Mouse (Mus musculus) heart, embryonic 16.5 days (tissue): ENCODE data around the gene 8030474K03Rik. TPM values are rescaled to one million over a fixed set of nuclear protein-coding genes. Genes with fewer than 3 reads are reported as not detected.
"Not testable (repeated sequence)": the region's sequence is repeated elsewhere in the genome, so short reads cannot be mapped to it uniquely, and the experiment has no call there.

Source experiments
- ATAC-seq: fragments of 200-750 bp; cut with Nextera tagmentation; replicated peaks from 2 replicates; pipeline ENCODE4 v1.8.0; 2017; ENCODE audit warnings: moderate number of reproducible peaks; ENCODE audit not compliant: insufficient read depth, low FRiP score; ENCODE audit errors: extremely low read depth
- H3K27ac ChIP-seq: fragments of 300-500 bp; sonication (generic); 2 replicates; pipeline ENCODE4 v1.5.1; 2014; ENCODE audit warnings: mild to moderate bottlenecking, low read length, control low read depth, moderate library complexity
- H3K27me3 ChIP-seq: fragments of 300-500 bp; sonication (generic); 2 replicates; pipeline ENCODE4 v1.6.1; 2014; ENCODE audit warnings: low read length, mixed read lengths; ENCODE audit not compliant: control insufficient read depth, insufficient read depth
- H3K36me3 ChIP-seq: fragments of 300-500 bp; sonication (generic); 2 replicates; pipeline ENCODE4 v1.6.1; 2014; ENCODE audit not compliant: control insufficient read depth, insufficient read depth
- H3K4me1 ChIP-seq: fragments of 300-500 bp; sonication (generic); 2 replicates; pipeline ENCODE4 v1.6.1; 2014; ENCODE audit warnings: low read length, mixed read lengths; ENCODE audit not compliant: control insufficient read depth, insufficient read depth
- H3K4me2 ChIP-seq: fragments of 300-500 bp; sonication (generic); 2 replicates; pipeline ENCODE4 v1.6.1; 2014; ENCODE audit warnings: low read depth, mild to moderate bottlenecking, control low read depth, low read length
- H3K4me3 ChIP-seq: fragments of 300-500 bp; sonication (generic); 2 replicates; pipeline ENCODE4 v1.5.1; 2014; ENCODE audit warnings: mild to moderate bottlenecking, control low read depth, low read length
- H3K9ac ChIP-seq: fragments of 300-500 bp; sonication (generic); 2 replicates; pipeline ENCODE4 v1.6.1; 2014; ENCODE audit warnings: low read length, control low read depth
- H3K9me3 ChIP-seq: fragments of 300-500 bp; sonication (generic); replicated peaks from 2 replicates; pipeline ENCODE4 v1.6.1; 2016; ENCODE audit warnings: low read length; ENCODE audit not compliant: control insufficient read depth
- WGBS: fragments of 180-500 bp; shearing (Covaris S2); extraction: QIAGEN DNeasy Blood & Tissue Kit; methylation state at CpG from one replicate; pipeline ENCODE4 v1.1.7; 2014; 5-methylcytosine and 5-hydroxymethylcytosine counted together
- polyA plus RNA-seq: library from polyadenylated mRNA; unstranded; fragments of >200 nt; fragmentation: Nextera tagmentation; extraction: Ambion mirVana; gene quantifications from 2 replicates; pipeline ENCODE4 v1.2.1, GENCODE M21; 2015

8030474K03Rik gene
- polyA plus RNA-seq, 1 experiment from 2014 or later = 0.54 TPM

- peaks cover 6% of the 10 kb centered on the region for H3K9me3 ChIP-seq
- H3K27ac ChIP-seq = no peak overlapping the region
- H3K4me1 ChIP-seq = no peaks in the 10 kb centered on the region
- 0 out of 2 replicates have a peak, but pooled peaks have one; percentile 18 for ATAC-seq
- no peak overlapping the region for H3K4me3 ChIP-seq
- no peaks in the 10 kb centered on the region for H3K36me3 ChIP-seq
- no peak overlapping the region for H3K9ac ChIP-seq
- 28% methylated on average over 4 of the region's 4 CpGs for WGBS
- no peaks in the 10 kb centered on the region for H3K27me3 ChIP-seq
- no peak overlapping the region for H3K4me2 ChIP-seq
These were observed 2.9 kb upstream of the 8030474K03Rik start for GRCm38 (mm10) chrX:101791551-101791950.

- H3K9ac ChIP-seq = no peak overlapping the region
- whole genome bisulfite sequencing = 27% methylated on average over 2 of the region's 2 CpGs
- no peak for ATAC-seq
These were observed 11.1 kb downstream of the 8030474K03Rik start for GRCm38 (mm10) chrX:101805512-101805911.

GRCm38 (mm10) chrX:101811750-101812149 is 17.3 kb downstream of the 8030474K03Rik start:
- Histone ChIP-seq H3K4me1 (no peaks in the 10 kb centered on the region), H3K27me3 (0 out of 2 replicates have a peak, but pooled peaks cover 2% of the 10 kb centered on the region), H3K36me3 (no peaks in the 10 kb centered on the region), H3K4me3 (no peak overlapping the region), H3K4me2 (no peak overlapping the region), H3K9me3 (no peaks in the 10 kb centered on the region), H3K9ac (no peak overlapping the region), H3K27ac (no peak overlapping the region)
- ATAC-seq = no peak
- 52% methylated on average over 3 of the region's 3 CpGs for WGBS

More at GRCm38 (mm10) chrX:101805512-101805911, 11.1 kb downstream of the 8030474K03Rik start:
- Histone ChIP-seq H3K4me2 (no peak overlapping the region), H3K27ac (no peak overlapping the region), H3K27me3 (0 out of 2 replicates have a peak, but pooled peaks cover 3% of the 10 kb centered on the region), H3K4me3 (no peak overlapping the region), H3K36me3 (no peaks in the 10 kb centered on the region), H3K4me1 (no peaks in the 10 kb centered on the region), H3K9me3 (no peaks in the 10 kb centered on the region)

- H3K9me3 ChIP-seq = no peaks in the 10 kb centered on the region
- no peaks in the 10 kb centered on the region for H3K4me1 ChIP-seq
- no peak overlapping the region for H3K9ac ChIP-seq
- no peak overlapping the region for H3K27ac ChIP-seq
- ATAC-seq = no peak
- H3K36me3 ChIP-seq = no peaks in the 10 kb centered on the region
- peaks cover 4% of the 10 kb centered on the region; the same call in 1 of the 2 replicates for H3K27me3 ChIP-seq
- H3K4me2 ChIP-seq = no peak overlapping the region
- no peak overlapping the region for H3K4me3 ChIP-seq
- WGBS = 39% methylated on average over 1 of the region's 1 CpGs
These were observed 24.7 kb downstream of the 8030474K03Rik start for GRCm38 (mm10) chrX:101819163-101819562.

GRCm38 (mm10) chrX:101819980-101820379 is 25.5 kb downstream of the 8030474K03Rik start:
- not testable (repeated sequence) for H3K9ac ChIP-seq, H3K27ac ChIP-seq, H3K4me1 ChIP-seq, H3K9me3 ChIP-seq, H3K4me3 ChIP-seq, H3K27me3 ChIP-seq, ATAC-seq, H3K4me2 ChIP-seq, H3K36me3 ChIP-seq

GRCm38 (mm10) chrX:101847191-101847795 is 52.8 kb downstream of the 8030474K03Rik start:
- no peak overlapping the region for H3K4me2 ChIP-seq
- no peaks in the 10 kb centered on the region for H3K36me3 ChIP-seq
- 40% methylated on average over 5 of the region's 5 CpGs for WGBS
- peak; percentile 71; the same call in 1 of the 2 replicates for ATAC-seq
- no peaks in the 10 kb centered on the region for H3K9me3 ChIP-seq
- H3K9ac ChIP-seq = no peak overlapping the region
- H3K27me3 ChIP-seq = peaks cover 20% of the 10 kb centered on the region
- peaks cover 3% of the 10 kb centered on the region; the same call in 1 of the 2 replicates for H3K4me1 ChIP-seq
- H3K4me3 ChIP-seq = no peak overlapping the region
- H3K27ac ChIP-seq = no peak overlapping the region

Other genes starting within 250 kb of the 8030474K03Rik start
- gene Ogt, start 154.6 kb upstream of the 8030474K03Rik start, polyA plus RNA-seq = 107 and 110 TPM in 2 replicates
- gene Cxcr3, start 60.4 kb upstream of the 8030474K03Rik start, polyA plus RNA-seq = 0.19 and 0.60 TPM in 2 replicates
- 0.37 and 0.56 TPM in 2 replicates for gene Gm4779, start 233 bp upstream of the 8030474K03Rik start, polyA plus RNA-seq
- 6.9 and 7.0 TPM in 2 replicates for gene Nhsl2, start 54.7 kb downstream of the 8030474K03Rik start, polyA plus RNA-seq